Mouse (Mus musculus) adrenal gland, adult 8-10 months (tissue): ENCODE measurements around the gene Anxa1. TPM values are rescaled to one million over a fixed set of nuclear protein-coding genes. Genes with fewer than 3 reads are reported as not detected.

Experiments used
- DNase-seq: peaks from one replicate; pipeline ENCODE4 v3.0.0; 2022
- total RNA-seq, 4 experiments: library from RNA; stranded (reverse); gene quantifications; 2 replicates each; pipeline ENCODE4 v1.2.4; 2022

Gene Anxa1
- total RNA-seq = 10 to 100 TPM; 13.1 to 47.7 (median 20.0) TPM

GRCm38 (mm10) chr19:20390455-20390994, at the start of gene Anxa1:
Gene Anxa1 (minus strand): TSS chr19:20390944.
- DNase-seq = peak; percentile 2

DNA sequence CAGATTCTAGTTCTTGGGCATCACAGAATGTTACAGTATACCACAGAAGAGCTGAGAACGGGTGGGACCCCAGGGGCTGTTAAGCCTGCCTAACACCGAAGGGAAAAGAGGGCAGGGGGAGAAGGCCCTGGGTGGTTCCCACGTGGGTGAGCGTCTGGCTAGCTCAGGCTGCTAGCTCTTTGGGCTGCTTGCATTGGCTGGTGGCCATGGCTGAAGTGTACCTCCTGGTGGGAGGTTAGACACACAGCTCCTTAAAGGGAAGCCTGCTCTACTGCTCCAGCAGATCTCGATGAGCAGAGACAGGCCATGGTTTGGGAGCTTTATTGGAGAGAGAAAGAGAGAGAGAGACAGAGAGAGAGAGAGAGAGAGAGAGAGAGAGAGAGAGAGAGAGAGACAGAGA, 46.3 kb upstream of the Anxa1 start:
- no peak for DNase-seq

GRCm38 (mm10) chr19:20434541-20434940, 43.8 kb upstream of the Anxa1 start:
- peak; percentile 12 for DNase-seq

DNA sequence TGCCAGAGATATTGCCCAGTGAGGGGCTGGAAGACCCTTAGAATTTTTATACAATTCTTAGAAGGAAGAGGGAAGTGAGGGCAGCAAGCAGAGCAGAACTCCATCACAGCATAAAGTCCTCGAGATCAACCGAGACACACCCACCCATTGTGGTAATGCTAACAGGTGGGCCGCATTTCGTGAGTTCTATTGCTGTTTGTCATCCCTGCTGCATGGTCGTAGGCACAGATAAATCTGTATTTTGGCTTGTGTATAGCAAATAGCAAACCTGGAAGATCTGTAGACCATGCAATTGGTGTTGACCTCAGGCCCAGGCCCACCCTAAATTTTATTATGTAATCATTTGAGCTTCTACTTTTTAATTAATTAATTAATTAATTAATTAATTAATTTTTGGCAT, 43.2 kb upstream of the Anxa1 start:
- no peak for DNase-seq

GRCm38 (mm10) chr19:20426443-20427161, 35.9 kb upstream of the Anxa1 start:
- no peak for DNase-seq

DNA sequence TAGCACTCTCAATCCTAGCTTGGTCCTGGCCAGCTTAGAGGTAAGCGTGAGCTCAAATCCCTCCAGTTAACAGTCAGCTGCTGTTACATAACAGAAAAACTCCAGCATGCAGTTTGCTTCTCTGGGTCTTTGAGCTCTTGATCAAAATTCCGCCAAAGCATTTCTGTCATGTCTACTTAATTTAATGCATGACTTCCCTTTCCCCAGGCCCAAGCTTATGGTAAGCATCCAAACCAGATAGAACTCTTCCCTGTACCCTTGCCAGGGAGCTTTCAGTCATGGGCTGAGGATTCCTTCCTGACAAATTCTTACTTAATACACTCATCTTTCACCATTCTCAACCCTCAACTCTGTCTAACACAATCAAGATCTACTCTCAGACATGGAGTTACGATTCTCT, 20.5 kb upstream of the Anxa1 start:
- no peak for DNase-seq

DNA sequence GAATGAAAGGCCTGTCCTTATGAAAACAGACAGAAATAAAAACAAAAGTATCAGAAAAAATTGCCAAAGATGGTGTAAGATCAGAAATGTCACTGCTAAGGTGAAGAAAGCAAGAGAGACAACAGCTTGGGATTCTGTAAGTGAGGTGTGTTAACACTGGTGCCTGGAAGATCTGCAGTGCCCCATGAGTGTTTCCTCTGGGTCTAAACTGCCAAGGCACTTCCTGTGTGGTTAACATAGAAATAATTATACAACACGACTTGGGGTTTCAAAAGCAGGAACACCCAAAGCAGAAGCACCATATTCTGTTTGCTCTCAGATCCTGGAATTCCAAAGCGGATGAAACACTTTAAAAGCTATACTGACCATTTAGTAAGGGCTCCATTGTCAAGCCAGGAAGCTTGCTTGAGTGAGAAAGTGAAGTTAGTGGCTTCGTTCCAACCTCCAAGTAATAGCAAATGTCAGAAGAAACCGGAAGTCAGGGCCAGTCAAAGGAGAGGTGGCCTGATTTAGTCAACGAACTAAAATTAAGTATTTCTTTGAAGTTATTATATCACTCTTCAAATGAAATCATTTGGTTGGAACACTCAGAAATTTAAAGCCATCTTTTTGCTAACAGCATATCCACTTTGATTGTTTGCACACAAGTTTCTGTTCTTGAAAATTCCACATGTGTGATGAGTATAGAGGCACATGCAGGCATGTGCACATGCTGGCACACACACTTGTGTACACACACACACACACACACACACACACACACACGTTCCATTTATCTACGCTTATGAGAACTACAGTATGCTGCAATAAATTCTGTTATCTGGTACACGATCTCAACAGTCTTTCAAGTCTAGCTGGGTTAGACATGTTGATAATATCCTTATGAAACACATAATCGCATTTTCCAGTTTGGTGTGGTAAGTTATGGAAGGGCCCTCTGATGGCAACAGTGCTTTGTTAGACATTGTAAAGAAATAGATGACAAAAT, 19.1 kb upstream of the Anxa1 start:
- no peak for DNase-seq

- no peak for DNase-seq
These were observed 15.7 kb upstream of the Anxa1 start for GRCm38 (mm10) chr19:20406475-20406874.

DNA sequence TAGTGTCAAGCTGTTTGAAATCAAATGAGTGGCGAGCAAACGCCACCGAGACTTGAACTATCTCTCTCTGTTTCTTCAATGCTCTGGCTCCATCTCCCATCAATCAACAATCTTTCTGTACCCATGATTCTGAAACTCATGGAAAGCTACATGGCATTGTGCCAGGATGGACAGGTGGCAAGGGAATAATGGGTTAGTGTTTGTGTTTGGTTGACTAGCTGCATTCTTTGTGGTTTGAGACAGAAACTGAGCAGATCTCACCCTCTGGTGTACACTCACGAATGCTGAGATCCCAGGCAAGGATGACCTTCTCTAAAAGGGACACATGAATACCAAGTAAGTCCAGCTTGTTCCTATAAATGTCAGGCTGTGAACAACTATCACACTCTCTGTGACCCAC, 14.3 kb upstream of the Anxa1 start:
- DNase-seq = no peak

DNA sequence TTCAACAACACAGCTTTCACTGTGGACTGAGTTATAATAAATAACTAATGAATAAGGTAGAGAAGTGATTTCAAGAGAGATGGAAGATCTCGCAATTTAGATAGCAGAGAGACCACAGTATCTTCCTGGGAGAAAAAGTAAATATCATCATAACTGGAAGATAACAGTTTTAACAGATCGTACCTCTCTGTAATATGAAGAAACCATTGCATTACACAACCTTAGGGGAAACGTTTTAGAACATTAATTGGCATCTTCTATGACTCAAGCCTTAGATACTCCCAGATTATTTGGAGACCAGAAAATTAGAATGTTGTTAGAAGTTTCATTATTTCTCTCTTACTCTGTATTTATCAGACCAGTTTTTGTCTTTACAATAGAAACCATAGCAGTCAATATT, 13.0 kb upstream of the Anxa1 start:
- DNase-seq = no peak

DNA sequence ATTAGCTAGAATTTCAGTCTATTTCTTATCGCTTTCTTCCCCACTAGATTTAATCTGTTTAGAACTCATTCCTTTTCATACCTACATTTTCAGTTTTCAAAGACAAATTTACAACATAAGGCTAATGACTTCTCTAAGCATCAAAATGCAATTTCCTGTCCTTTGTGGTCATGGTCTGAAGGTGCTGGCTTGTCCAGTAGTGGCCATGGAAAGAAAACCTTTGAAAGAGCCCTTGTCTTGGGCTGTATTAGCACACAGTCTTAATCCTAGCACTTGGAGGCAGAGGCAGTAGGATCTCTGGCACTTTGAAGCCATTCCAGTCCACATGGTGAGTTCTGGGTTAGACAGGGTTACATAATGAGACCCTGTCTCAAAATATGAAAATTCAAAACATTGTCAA, 12.5 kb upstream of the Anxa1 start:
- DNase-seq = no peak

DNA sequence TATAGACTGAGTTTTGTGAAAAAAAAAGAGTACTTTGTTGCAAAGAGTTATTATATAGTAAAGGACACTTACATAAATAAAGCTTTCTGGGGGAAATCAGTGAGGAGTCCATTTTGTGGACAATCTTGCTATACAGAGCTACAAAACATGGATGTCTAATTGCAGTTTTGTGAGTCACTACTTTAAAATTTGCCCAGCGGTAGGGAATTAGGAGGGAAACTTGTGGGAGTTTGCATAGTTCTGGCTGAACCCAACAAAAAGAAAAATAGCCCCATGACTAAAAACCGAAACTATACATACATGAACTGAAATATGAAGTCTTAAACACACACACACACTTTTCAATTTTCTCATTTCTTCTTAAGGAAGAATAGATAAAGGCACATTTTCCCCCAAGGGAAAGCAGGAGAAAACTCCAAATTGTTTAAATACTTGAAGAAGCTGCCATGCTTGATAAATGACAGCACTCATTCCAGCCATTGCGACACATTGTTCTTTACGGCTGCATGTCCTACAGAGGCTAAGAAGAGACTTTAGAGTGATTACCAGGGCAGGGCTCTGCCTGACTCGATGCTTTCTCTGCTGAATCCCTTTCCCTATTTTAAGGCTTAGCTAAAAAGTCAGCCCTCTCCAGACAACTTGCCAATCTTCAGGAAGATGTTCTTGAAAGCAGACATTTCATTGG, 11.9 kb upstream of the Anxa1 start:
- no peak for DNase-seq

GRCm38 (mm10) chr19:20401961-20402360, 11.2 kb upstream of the Anxa1 start:
- DNase-seq = no peak

- no peak for DNase-seq
These were observed 8.4 kb upstream of the Anxa1 start for GRCm38 (mm10) chr19:20399187-20399586.

DNA sequence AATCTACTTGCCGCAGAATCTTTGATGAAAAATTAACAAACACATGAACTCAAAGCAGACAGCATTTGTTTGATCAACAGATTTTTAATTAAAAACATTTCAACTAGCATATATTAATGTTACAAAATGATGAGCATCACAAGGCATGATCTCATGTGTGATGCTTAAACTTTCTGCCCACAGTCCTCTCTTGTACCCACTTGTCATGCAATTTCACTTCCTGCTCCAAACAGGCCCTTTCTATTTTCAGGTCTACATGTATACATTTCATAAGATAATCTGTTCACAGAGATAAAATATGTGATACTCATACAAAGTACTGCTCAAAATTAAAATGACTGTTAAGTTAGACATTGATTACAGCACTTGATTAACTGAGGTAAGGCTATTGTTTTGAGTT, 6.3 kb upstream of the Anxa1 start:
- no peak for DNase-seq

GRCm38 (mm10) chr19:20393556-20394274, 3.0 kb upstream of the Anxa1 start:
- peak; percentile 12 for DNase-seq

DNA sequence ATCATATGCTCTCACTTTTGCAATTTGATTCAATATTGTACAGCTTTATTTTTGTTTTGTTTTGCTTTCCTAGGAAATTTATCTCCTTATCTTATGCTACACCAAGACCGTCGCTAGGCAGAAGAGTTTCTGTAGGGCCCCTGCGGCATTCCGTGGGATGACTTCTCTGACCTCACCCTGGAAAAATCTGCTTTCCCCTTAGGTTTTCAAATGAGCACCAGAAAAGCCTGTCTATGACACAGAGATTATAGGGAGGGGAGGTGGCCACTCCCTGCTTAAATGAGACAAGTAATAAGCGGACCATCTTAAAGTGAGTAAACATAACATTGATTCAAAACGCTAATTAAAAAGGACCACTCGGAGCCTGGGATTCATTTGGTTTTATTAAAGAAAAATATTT, 1.0 kb downstream of the Anxa1 start:
- DNase-seq = no peak

DNA sequence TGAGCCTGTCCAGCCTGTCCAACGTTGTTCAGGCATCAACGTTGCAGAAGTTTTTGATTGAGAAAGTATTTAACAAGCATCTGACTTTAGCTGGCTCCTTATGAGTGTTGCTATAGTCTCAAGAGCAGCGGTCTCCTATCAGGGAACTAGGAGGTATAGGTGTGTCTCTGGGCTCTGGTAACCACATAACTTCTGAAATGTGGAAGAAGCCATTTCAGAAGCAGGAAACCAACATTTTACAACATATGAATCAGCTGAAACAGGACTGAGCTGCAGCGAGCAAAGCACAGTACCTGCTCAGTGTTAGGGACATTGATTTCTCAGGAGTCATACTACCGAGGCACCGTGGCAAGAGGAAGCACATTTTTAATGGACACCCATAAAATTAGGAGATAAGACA, 1.5 kb downstream of the Anxa1 start:
- DNase-seq = no peak

GRCm38 (mm10) chr19:20388276-20388675, 2.5 kb downstream of the Anxa1 start:
- no peak for DNase-seq

DNA sequence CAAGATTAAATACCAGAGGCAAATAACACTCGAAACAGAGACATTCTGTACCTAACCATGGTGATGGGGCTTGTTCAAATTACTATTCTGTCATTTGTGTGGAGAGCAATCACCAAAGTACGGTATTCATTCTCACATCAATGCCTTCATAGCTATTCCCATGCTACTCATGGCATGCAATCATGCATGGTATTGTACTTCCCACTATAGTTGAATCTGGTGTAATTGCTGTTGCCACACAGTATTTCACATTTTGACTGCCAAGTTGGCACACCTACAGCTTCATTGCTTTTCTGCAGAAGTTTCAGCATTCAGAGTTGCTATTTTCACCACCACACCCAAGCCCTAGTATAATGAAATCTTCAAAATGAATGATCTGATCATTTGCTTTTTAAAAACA, 4.4 kb downstream of the Anxa1 start:
- no peak for DNase-seq

DNA sequence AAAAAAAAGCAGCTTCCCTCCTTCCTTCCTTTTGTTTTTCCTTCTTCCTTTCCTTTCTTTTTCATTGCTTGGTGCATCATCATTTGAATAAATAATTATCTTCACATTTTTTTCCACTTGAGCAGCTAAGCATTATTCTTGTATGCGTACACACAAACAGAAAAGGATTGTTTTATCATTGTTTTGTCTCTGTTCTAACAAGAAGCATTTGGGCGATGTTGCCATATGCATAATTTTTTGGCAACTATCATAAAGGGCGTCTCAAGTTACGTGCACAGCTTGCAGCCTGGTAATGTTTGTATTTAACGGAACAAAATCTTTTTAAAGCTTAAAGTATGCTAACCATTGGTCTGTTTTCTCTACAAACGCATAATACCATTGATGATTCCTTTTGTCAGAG, 5.1 kb downstream of the Anxa1 start:
- DNase-seq = no peak

GRCm38 (mm10) chr19:20381207-20381752, 9.5 kb downstream of the Anxa1 start:
- no peak for DNase-seq
